Mouse (Mus musculus) hematopoietic stem cell, adult 5-6 weeks (primary cell): Measurements from ENCODE around the gene Zdhhc14. TPM values are rescaled to one million over a fixed set of nuclear protein-coding genes. Genes with fewer than 3 reads are reported as not detected.

ENCODE experiments used
- ATAC-seq, 2 experiments: fragments of 125-278 bp in 1 of 2; replicated peaks in 1 of 2; 2 replicates each; pipeline ENCODE4 v1.8.0; 2016 to 2017; ENCODE audit warnings: inconsistent platforms in 2 of 2, mild to moderate bottlenecking in 2 of 2, moderate number of reproducible peaks in 2 of 2, low read depth in 1 of 2, moderate TSS enrichment in 1 of 2; ENCODE audit not compliant: low FRiP score in 2 of 2, poor library complexity in 2 of 2, severe bottlenecking in 2 of 2, insufficient read depth in 1 of 2, low TSS enrichment in 1 of 2
- total RNA-seq: library from RNA; stranded (forward); fragments of 172-1452, 232-1000 nt; gene quantifications from 2 replicates; pipeline ENCODE4 v1.2.3, GENCODE M21; 2017

Zdhhc14 gene
- total RNA-seq, 1 experiment from 2014 or later, result 1.5 TPM

DNA sequence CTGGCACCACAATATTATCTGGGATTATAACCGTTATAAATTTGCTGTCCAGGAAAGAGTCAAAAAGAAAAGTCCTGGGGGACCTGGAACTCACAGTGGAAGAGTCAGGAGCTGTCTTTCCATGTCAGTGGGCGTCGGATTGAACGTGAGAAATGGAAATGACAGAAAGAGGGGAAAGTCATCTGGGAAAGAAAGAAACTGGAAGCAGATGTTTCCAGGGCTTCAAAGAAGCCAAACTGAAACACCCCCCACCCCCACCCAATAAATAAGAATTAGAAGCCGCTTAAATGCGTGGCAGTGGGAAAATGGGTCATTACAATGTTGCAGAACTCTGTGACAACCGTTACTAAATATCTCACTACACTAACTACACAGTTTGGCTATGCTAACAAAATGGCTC lies 176.6 kb downstream of the Zdhhc14 start:
- ATAC-seq, result no peak

DNA sequence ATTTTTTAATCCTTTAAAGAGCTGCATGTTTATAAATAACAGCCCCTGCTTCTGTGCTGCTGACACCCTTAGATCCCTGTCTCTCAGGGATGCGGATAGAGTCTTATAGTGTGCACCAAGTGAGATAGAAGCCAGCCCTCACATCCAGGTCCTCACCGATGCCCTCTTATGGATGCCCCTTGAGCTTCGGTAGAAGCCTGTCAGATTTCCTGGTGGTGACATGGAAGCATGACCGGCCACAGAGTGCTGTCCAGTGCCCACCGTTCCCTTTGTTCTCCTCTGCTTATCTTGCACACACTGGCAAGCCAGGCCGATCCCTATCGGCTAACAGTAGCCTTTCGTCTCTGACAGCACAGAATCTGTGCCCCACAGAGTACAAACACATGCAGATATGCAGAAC lies 183.6 kb downstream of the Zdhhc14 start:
- no peak for ATAC-seq

DNA sequence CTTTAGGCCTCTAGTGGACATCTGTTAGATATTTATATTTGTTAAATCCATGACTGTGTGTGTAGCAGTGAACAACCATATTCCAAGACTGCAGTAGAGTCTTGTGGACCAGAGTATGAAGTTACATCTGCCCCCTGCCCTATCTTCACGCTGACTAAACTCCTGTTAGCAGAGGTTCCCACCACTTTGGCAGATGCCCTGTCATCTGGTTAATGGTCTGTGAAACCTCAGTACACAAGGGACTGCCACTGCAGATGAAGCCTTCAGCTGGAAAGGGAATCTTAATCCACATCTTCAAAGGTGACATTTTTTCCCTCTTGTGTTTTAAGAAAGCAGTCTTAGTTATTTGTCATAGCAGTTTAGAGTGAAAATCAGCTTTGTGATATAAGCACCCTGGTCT lies 187.0 kb downstream of the Zdhhc14 start:
- no peak for ATAC-seq

- ATAC-seq, result no peak
Measured at GRCm38 (mm10) chr17:5685324-5685723, 193.0 kb downstream of the Zdhhc14 start.

DNA sequence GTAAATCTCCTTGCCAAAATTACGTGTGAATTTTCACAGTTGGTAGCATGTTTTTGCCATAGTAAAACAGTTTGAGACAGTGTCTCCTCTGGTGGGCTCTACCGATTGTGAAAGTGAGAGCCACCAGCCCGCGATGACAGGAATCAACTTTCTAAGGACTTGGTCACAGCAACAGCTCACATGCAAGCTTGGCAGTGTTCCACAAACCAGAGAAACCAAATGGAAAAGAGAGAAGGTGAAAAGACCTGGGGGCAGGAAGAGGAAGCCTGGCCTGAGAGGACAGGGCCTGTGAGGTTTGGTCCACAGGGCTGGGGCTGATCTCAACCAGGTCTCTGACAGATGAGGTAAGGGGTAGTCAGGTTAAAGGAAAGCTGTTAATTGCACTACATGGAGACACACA lies 195.5 kb downstream of the Zdhhc14 start:
- peak; percentile 68 to 70 for ATAC-seq

DNA sequence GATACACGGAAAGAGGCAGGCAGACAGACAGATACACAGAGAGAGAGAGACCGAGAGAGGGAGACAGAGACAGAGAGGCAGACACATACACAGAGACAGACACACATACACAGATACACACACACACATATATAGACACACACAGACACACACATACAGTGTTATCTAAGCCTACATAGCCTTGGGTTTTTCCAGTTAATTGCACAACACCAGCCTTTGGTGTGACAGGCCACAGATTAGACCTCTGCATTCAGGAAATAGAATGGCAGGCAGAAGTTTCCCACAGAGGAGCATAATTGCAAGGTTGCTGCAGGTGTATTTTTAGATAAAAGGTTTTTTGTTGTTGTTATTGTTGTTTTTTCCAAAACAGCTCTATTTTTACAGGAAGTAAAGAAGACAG lies 195.9 kb downstream of the Zdhhc14 start:
- ATAC-seq, result peak; percentile 33 to 46; a peak in 2 of 4 replicates

DNA sequence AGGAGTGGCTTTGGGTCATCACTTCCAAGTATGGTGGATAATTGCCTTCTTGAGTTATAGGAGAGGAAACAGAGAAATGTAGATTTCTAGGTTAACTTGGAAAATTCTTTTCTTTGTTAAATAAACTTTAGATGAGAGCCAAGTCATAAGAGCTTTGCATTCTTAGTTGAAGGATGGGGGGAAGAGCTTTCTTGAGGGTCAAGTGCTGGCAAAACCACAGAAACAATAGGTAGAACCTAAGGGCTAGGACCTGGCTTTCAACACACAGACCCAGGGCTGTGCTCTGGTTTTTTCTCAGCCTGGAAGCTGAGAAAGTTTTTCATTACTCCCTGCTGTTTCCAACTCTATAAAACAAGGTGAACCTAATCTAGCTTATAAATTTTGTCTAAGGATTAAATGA lies 196.3 kb downstream of the Zdhhc14 start:
- no peak for ATAC-seq

- ATAC-seq, result no peak
Measured at GRCm38 (mm10) chr17:5690746-5691535, 198.6 kb downstream of the Zdhhc14 start.

DNA sequence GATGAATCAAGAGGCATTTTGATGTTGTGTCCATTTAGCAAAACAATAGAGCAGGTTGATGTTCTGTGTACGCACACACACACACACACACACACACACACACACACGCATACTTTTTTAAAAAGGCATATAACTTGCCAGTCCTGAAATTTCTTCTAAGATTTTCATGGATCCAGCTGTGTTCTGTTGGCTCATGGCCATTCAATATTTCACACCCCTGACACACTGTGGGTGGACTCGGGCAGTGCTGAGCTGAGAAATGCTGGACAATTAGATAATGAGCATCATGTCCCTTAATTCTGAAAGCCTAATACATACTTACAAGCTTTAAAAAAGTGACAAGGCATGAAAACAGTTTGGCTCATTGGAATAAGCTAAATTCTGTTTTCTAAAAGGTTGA lies 200.3 kb downstream of the Zdhhc14 start:
- no peak for ATAC-seq

GRCm38 (mm10) chr17:5693256-5693655 lies 200.9 kb downstream of the Zdhhc14 start:
- no peak for ATAC-seq

DNA sequence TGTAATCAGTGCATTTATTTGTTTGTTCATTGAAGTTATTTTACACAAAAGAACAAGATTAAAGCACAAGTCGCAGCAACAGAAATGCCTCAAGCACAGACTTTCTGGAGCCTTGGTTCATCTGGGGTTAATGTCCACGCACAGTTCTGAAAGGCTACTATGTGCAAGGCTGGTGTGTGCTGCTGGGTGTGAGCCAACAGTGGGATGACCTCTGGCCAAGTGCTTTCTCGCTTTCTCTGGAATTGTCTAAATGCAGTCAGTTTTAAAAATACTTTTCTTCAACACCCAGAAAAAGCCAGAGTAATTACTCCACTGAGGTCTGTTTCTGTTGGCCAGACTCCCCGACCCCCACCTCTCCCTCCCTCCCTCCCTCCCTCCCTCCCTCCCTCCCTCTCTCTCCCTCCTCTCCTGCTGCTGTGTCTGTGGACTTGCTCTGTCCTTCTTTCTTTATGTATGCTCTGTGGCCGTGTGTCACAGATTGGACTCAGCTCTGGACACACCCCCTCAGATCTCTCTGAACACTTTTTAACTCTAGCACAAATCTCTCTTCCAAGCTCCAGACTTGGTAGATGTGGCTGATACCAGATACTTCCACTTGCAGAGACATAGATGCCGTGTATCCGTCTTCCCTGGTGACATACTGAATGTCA lies 206.2 kb downstream of the Zdhhc14 start:
- no peak for ATAC-seq

- no peak for ATAC-seq
Measured at GRCm38 (mm10) chr17:5710320-5711104, 218.2 kb downstream of the Zdhhc14 start.

- ATAC-seq, result no peak
Measured at GRCm38 (mm10) chr17:5711861-5712260, 219.5 kb downstream of the Zdhhc14 start.

GRCm38 (mm10) chr17:5713141-5713540 lies 220.8 kb downstream of the Zdhhc14 start:
- ATAC-seq, result no peak

- peak; percentile 51 to 54; a peak in 3 of 4 replicates for ATAC-seq
Measured at GRCm38 (mm10) chr17:5716912-5717311, 224.6 kb downstream of the Zdhhc14 start.

DNA sequence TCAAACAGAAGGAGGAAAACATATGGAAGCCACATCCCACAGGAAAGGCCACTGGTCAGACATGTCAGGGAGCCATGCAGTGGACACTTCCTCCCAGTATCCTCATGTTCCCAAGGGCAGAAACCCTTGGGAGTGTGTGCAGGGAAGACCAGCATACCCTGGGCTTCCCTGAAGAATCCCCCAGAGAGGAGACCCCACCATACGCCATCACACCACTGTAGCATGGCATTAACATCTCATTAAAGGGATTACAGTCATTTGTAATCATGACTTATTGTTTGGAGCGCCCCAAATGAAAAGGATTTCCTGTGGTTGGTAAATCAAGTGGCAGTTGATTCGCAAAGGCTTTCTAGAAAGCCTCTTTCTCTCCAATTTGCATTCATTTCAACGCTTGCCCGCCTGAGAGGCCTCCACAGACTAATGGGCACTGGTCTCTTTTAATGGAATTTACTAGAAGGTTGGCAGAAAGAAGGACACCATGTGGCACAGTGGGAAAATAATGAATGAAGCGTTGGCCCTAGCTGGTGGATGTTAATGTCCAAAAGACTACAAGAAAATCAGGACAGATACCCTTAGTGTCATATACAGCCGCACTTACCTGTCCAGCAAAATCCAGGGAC lies 226.5 kb downstream of the Zdhhc14 start:
- ATAC-seq, result peak in 1 of 2 experiments; percentile 22; a peak in 1 of 4 replicates

DNA sequence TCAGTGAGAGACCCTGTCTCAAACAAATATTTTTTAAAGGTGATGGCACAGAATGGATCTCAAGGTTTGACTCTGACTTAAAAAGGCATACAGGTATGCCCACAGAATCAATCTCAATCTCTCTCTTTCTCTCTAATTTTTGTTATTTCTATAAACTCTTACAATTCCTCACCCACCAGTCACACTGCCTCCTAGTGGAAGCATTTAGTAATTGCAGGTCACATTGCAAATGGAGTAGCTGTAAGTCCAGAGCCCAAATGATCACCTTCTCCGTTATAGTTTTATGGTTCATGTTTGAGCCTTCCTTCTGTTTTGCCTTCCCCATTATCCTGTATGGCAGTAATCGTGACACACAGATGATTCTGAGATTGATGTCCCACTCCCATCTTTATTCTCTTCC lies 230.4 kb downstream of the Zdhhc14 start:
- no peak for ATAC-seq
